Mouse (Mus musculus): ENCODE measurements around the gene Pagr1b. TPM values are rescaled to one million over a fixed set of nuclear protein-coding genes. Genes with fewer than 3 reads are reported as not detected.

Pagr1b gene
- total RNA-seq, 4 experiments from 2014 or later = not detected

DNA sequence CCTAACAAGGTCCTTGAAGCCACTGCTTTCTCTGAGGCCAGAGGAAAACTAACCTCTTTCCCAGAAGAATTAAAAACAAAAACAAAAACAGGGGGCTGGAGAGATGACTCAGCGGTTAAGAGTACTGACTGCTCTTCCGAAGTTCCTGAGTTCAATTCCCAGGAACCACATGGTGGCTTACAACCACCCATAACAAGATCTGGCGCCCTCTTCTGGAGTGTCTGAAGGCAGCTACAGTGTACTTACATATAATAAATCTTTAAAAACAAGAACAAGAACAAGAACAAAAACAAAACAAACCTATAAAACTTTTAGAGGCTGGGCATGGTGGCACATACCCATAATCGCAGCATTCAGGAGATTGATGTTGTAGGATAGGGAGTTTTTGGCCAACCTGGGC is 19.8 kb downstream of the Pagr1b start:
- no peak for DNase-seq (ENCODE audit: low spot score)

DNA sequence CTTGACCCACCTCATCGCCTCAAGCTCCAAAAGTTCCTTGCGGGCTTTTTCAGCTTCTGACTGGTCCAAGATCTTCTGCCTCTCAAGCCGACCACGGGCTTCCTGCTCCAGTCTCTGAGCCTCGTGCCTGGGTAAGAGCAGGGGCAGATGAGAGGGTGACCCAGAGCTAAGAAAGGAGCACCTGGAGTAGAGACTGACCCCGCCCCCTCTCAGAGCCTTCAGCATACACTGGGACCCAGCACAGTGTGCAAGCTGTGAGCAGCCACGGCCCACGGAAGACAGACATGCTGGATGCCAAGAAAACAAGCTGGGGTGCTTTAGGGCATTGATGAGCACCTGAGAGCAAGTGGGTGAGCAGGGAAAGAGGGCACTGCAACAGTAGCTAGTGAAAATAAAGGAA is 27.5 kb downstream of the Pagr1b start:
- DNase-seq (ENCODE audit: low spot score) = no peak

DNA sequence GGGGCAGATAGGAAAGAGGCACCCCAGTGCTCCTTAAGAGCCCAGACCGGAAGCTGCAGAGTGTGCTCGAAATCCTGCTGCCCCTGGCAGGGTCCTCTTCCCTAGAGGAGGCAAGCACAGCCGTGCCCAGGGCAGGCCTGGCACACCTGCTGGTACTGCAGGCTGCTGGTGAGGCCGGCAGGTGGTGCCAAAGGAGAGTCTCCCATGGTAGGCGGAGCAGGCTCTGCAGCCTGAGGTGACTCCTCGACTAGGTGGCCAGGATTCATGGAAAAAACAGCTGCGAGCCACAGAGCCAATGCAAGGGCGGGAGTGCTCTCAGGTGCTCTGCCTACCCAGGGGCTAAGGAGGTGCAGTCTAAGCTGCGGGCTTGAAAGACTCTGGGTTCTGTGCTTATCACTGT is 30.0 kb downstream of the Pagr1b start:
- no peak for DNase-seq (ENCODE audit: low spot score)

DNA sequence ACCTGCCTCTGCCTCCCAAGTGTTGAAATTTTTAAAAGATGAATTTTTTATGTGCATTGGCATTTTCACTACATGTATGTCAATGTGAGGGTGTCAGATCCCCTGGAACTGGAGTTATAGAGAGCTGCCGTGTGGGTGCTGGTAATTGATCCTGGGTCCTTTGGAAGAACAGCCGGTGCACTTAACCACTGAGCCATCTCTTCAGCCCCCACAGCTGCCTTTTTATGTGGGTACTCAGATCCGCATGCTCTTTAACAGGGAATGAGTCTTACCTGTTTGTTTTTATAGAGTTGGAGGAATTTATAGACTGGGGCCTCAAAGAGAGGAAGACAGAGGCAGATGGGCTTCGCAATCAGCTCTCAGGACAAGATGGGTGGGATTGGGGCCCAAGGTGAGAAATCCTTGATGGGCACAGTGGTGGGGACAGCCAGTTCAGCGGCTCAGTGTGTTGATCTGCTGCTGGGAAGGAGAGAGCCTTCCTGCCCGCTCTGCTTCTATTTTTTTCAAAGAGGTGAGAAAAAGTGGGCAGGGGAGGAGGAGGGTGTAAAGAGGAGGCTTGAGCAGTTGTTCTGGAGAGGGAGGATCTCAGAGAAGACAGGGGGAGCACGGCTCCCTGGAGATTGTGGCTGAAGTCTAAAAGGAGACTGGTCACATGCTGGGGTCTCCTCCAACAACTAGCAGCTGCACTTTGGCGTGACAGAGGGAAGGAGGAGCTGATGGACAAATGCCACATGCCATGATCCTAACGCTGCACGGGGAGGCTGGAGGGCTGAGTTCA is 31.4 kb downstream of the Pagr1b start:
- no peak for DNase-seq (ENCODE audit: low spot score)

DNA sequence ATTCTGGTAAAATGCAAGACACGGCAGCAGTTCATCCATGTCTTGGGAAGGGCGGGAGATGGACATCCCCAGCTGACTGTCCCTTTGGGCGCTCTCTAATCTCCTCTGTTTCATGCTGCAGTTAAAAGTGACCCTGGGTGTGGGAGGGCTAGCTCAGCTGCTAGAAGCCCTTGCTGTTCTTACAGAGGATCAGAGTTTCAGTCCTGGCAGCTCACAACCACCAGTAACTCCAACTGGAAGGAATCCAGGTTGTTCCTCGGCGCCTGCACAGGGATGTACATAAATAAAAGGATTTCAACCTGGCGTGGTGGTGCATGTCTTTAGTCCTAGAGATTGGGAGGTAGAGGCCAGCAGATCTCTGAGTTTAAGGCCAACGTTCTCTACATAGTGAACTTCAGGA is 33.2 kb downstream of the Pagr1b start:
- no peak for DNase-seq (ENCODE audit: low spot score)

DNA sequence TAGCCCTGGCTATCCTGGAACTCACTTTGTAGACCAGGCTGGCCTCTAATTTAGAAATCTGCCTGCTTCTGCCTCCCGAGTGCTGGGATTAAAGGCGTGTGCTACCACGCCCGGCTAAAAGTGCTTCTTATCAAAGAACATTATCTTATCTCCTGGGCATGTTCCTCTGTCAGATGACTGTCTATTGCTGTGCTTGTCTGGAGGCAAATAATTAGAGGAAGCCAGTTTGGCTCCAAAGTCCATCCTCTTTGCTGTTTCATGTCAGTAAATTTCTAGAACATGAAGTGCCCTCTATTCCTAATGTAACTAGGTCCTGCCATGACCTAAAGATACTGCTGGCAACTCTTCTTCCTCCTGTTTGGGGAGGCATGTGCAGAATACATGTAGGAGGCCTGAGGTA is 34.2 kb downstream of the Pagr1b start:
- DNase-seq (ENCODE audit: low spot score) = no peak

DNA sequence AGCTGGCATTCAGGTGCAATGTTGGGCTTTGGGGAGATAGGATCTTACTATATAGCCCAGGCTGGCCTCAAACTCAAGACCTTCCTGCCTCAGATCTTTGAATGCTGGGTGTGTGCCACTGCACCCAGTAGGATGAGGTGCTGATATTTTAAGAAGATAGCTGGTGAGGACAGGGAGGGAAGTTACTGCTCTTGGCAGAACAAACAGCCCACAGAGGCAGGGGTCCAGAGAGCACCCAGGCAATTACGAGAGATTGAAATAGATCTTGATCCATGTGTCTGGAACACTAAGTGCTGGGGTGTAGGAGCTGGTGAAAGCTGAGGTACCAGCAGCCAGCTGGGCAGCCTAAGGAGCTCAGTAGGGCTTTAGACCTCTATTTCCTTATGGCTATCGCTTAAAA is 34.7 kb downstream of the Pagr1b start:
- DNase-seq (ENCODE audit: low spot score) = no peak

DNA sequence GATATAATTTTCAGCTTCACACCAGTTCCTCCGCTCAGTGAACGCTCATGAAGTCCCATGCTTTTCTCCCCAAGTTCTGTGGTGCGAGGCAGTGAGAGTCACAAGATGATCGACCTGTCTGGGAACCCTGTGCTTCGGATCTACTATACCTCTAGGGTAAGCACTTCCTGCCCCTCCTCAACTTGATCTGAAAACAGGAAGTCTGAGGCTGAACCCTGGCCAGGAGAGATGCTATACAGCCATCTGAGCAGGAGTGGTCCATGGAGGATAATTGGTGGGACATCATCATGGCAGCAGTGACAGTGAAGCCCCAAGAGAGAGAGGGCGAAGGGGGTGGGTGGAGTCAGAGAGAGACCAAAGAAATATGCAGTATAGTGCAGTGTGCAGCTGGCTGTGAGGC is 37.4 kb downstream of the Pagr1b start:
- DNase-seq (ENCODE audit: low spot score) = no peak

DNA sequence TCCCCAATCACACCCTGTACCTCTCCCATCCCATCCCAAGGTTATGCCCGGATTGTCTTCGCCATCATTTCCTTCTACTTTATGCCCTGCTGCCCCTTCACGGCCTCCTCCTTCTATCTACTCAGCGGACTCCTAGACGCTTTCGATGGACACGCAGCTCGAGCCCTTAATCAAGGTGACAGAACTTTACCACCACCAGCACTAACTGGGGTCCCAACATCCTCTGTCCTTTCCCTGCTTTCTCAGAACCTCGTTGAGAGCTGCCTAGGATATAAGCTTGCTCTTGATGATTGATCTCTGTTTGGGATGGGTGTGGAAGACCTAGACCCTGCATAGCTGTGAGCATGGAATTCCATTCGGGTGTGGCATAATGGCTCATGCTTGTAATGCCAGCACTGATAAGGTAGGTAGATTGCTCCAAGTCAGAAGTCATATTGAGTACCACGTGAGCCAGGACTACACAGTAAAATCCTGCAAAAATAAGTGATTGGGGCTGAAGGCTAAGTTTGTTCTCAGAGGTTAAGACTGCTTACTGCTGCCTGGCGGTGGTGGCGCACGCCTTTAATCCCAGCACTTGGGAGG is 39.3 kb downstream of the Pagr1b start:
- DNase-seq (ENCODE audit: low spot score) = no peak

DNA sequence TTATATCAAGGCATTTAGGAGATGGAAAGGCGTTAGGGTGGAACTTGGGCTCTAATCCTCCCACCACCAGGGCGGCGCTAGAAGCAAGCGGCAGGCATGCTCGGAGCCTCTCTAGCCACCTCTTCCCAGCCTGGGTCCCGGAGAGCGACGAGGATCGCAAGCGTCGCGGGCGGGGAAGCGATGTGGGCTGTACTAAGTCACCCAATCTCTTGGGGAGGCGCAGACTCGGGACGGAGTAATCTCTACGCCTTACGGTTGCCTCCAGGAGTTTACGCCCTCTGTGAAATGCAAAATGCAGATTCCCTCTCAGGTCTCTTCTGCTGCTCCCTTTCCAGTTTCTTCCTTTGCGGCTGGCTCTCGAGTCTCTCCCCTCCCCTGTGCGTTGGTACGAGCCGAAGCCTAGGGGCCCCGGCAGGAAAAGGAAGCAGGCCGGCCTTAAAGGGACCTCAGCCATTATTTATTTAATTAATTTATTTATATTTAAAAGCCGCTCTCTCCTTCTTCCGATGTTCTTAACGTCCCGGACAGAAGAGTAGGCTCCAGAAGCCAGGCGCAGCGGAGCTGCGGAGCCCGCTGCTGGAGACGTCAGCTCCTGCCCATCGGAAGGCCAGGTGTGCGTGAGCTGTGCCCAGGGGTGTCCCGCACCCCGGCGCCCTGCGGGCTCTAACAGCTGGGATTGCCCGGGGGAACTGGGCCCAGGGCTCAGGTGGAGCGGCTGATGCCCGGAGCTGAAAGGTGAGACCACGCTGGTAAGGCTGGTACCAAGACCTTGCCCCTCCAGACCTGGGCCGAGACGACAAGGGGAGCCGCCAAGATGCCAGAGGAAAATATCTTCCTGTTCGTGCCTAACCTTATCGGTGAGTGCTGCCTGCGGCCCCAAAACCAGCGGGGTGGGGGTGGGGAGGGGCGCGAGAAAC is 40.1 kb downstream of the Pagr1b start, which contains the start of gene Cdiptos:
Gene Cdiptos, minus strand, starts transcription at position 149 of the 917 bp plus-strand sequence.
- DNase-seq (ENCODE audit: low spot score) = peak; percentile 96

DNA sequence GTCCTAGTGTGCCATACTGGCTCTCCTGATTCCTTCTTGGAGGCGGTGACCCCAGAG is 40.6 kb downstream of the Pagr1b start, which contains the start of gene Cdipt:
Gene Cdipt, plus strand, starts transcription at position 22 of the 57 bp plus-strand sequence.
- no peak for DNase-seq (ENCODE audit: low spot score)

DNA sequence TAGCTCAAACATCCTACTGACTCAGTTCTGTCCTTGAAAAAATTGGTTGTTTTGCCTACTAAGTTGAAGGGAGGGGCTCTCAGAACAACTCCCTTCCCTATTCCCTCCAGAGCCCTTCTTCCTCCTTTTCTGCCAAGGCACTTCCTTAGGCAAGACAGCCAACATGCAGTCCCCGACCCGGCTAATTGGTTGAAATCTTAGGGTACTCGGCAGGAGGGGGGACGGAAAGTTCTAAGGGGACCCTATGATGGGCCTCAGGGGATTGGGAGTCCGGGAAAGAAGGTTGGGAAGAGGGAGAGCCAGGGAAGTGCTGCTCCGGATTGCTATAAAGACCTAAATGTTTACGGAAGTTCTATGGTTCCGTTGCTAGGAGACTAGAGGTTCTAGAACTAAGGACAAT is 40.8 kb downstream of the Pagr1b start:
- peak; percentile 64 for DNase-seq (ENCODE audit: low spot score)

DNA sequence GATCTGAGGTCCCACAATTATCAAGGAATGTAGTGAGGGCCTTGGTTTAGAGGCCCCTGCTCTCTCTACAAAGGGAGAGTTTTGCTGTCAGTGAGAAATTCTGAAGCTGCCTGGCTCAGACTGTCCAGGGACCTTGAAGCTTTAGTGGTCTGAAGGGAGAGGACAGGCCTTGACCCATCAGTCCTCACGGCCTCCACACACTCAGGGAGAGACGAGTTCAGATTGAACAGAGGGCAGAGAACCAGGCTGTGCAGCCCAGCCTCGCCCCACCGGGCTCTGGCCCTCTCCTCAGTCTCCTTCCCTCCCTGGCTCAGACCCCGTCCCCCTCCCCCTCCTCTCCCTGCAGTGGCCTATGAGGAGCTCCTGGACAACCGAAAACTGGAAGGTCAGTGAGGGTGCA is 48.9 kb downstream of the Pagr1b start:
- DNase-seq (ENCODE audit: low spot score) = no peak

DNA sequence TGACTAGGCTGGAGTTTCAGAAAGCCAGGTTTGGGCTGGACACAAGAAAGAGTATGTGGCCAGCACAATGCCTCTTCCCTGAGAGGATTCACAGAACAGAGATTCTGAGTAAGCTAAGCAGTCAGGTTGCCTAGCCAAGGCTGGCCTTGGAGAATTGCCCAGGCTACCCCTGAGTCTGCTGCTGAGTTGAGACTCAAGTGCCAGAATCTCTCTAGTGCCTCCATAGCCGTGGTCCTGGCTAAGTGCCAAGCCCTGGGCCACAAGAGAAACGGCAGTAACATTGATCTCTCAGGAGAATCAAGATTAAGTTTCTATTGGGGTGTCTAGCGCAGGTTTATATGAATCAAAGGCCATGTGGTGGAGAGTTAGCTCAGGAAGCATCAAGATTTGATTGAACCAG is 50.7 kb downstream of the Pagr1b start:
- no peak for DNase-seq (ENCODE audit: low spot score)

DNA sequence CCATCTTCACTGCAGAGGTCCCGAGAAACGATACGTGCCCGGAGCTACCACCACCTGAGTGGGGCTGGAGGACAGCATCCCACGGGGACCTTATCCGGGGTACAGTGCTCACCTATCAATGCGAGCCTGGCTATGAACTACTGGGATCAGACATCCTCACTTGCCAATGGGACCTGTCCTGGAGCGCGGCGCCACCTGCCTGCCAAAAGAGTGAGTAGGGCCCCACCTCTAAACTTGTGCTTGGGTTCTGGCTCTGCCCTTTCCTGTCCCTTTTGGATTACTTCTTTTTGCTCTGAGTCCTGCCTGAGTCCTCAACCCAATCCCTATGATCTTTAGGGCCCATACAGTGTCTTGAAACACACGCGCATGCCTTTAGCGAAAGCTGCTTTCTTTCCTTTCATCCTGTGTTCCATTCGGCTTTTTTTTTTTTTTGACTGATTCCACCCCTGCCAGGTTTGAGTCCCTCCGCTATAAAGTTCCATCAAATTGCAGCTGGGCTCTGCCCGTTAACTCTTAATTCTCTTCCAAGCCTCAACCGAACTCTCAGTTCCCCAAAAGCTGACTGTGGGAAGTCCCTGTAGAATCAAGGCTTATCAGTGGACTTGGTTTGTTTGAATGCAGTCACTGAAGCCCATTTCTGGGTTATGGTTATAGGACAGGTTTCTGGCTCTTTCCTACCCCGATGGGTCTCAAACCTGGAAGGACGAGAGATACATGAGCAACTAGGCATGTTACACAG is 52.6 kb downstream of the Pagr1b start:
- DNase-seq (ENCODE audit: low spot score) = no peak

DNA sequence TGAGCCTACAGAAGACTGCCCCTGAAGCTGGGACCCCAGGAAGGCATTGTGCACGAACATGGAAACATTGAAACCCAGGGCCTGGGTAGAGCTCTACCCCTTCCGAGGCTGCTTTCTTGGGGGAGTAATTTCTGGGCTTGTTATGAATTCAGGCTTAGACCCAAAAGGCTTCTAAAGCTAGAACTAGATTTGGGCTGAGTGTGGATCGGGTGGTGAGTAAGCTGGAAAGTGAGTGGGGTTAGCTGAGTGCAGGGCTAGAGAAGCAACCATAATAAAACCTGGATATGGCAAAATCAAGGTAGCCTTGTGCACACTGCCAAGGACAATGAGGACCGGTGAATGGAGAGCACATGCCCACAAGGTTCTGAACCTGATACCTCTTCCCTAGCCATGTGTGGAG is 54.3 kb downstream of the Pagr1b start:
- DNase-seq (ENCODE audit: low spot score) = no peak

DNA sequence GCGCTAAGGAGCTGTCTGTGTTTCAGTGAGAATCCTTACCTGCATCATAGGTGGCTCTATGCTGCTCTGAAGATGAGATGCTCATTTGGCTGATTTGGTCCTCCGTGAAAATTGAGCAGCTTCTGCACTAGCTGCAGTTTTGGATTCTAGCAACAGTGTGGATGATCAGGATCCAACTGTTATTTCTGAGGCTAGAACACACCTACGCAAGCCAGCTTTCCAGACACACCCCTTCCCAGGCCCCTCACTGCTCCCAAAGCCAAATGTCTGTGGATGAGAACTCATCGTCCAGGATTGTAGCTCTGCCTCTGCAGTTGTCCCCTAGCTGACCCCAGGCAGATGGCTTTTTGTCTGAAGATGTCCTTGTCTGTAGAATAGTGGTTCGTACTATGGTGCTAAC is 55.2 kb downstream of the Pagr1b start:
- no peak for DNase-seq (ENCODE audit: low spot score)

DNA sequence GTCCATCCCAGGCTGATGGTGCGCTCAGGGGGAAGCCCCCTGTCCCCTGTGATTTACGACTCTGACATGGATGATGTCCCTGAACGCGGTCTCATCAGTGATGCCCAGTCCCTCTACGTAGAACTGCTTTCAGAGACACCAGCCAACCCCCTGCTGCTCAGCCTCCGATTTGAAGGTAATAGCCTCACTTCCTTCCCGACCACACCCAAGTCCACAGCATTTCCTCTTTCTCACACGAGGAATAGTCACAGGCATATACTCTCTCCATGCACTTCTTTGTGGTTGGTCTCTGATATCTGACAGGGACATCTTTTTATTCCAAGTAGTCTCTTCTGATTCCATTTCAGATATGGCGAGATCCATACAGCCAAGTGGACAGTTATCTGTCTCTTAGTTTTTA is 56.5 kb downstream of the Pagr1b start:
- DNase-seq (ENCODE audit: low spot score) = no peak

DNA sequence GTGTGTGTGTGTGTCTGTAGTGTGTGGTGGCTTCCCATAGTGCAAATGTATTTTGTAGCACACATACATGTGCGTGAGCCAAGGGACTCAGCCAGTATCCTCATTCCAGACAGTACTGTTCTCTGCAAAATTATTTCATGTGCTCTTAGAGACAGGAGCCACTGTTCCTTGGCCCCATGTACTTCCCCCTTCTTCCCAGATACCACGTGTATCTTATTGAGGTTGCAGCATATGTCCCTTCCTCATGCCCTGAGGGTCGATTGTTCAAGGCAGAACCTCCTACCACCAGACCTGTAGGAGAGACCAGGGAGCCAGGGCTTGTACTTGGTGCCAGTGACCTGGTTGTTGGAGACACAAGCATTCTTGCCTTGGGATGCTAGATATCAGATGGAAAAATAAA is 61.2 kb downstream of the Pagr1b start:
- DNase-seq (ENCODE audit: low spot score) = no peak

DNA sequence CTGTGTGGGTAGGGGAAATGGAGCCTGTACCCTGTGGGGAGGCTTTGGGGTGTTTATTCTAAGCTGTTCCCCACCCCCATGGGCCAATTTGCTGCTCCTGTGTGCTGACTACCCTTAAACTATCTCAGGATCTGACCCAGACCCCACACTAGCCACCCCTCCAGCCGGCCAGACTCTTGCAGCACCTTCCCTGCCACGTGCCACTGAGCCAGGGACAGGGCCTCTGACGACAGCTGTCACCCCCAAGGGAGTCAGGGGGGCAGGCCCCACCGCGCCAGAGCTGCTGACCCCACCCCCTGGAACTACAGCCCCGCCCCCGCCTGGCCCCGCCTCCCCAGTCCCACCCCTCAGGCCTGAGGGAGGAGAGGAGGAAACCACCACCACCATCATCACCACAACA is 63.6 kb downstream of the Pagr1b start:
- DNase-seq (ENCODE audit: low spot score) = no peak

DNA sequence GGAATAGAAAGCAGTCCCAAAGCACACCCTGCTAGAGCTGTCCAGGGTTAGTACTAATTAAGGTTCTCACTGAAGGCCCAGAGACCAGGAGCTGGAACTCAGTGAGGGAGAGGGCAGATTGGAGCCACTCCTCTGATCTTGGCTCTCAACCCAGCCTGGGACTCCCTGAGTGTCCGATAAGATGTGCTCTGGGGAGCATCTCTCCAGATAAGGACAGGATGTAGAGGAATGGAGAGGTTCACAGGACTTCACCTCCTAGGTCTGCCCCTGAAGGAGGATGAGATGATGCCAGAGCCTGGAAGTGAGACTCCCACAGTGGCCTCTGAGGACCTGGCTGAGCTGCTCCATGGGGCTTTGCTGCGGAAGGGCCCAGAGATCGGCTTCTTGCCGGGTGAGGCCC is 64.5 kb downstream of the Pagr1b start:
- no peak for DNase-seq (ENCODE audit: low spot score)
